Mouse (Mus musculus) hindbrain, postnatal 0 days (tissue): ENCODE measurements around the gene Aimp2. TPM values are rescaled to one million over a fixed set of nuclear protein-coding genes. Genes with fewer than 3 reads are reported as not detected.

ENCODE experiments used
- ATAC-seq: fragments of 200-750 bp; cut with Nextera tagmentation; 2 replicates; pipeline ENCODE4 v1.8.0; 2017; ENCODE audit warnings: mild to moderate bottlenecking, moderate TSS enrichment, moderate library complexity
- DNase-seq: peaks from one replicate; pipeline ENCODE4 v3.0.0-alpha.2; 2015; ENCODE audit warnings: low spot score
- H3K27ac ChIP-seq: fragments of 300-500 bp; sonication (generic); 2 replicates; pipeline ENCODE4 v1.5.1; 2014; ENCODE audit warnings: mild to moderate bottlenecking
- H3K27me3 ChIP-seq: fragments of 300-500 bp; sonication (generic); 2 replicates; pipeline ENCODE4 v1.6.1; 2014; ENCODE audit warnings: low read length, mixed read lengths; ENCODE audit not compliant: insufficient read depth
- H3K36me3 ChIP-seq: fragments of 300-500 bp; sonication (generic); 2 replicates; pipeline ENCODE4 v1.6.1; 2014; ENCODE audit warnings: low read length, mixed read lengths; ENCODE audit not compliant: insufficient read depth
- H3K4me1 ChIP-seq: fragments of 300-500 bp; sonication (generic); 2 replicates; pipeline ENCODE4 v1.6.1; 2014; ENCODE audit warnings: antibody characterized with exemption, low read length, mixed read lengths; ENCODE audit not compliant: insufficient read depth
- H3K4me2 ChIP-seq: fragments of 300-500 bp; sonication (generic); 2 replicates; pipeline ENCODE4 v1.6.1; 2014; ENCODE audit warnings: low read depth, mild to moderate bottlenecking, low read length, moderate library complexity, mixed read lengths
- H3K4me3 ChIP-seq: fragments of 300-500 bp; sonication (generic); 2 replicates; pipeline ENCODE4 v1.5.1; 2014; ENCODE audit warnings: low read length
- H3K9ac ChIP-seq: fragments of 300-500 bp; sonication (generic); replicated peaks from 2 replicates; pipeline ENCODE4 v1.6.1; 2014; ENCODE audit warnings: mild to moderate bottlenecking, low read length, moderate library complexity, mixed read lengths
- H3K9me3 ChIP-seq: fragments of 300-500 bp; sonication (generic); 2 replicates; pipeline ENCODE4 v1.6.1; 2016; ENCODE audit warnings: low read length, mixed read lengths
- CTCF ChIP-seq: IDR thresholded peaks from 2 replicates; pipeline ENCODE4 v1.5.1; 2016; ENCODE audit warnings: antibody characterized with exemption, control low read depth, low read depth
- WGBS: fragments of 180-500 bp; shearing (Covaris S2); extraction: QIAGEN DNeasy Blood & Tissue Kit; methylation state at CpG from one replicate; pipeline ENCODE4 v1.1.7; 2014; 5-methylcytosine and 5-hydroxymethylcytosine counted together
- polyA plus RNA-seq: library from polyadenylated mRNA; unstranded; fragments of >200 nt; fragmentation: Nextera tagmentation; extraction: Ambion mirVana; gene quantifications from 2 replicates; pipeline ENCODE4 v1.2.1, GENCODE M21; 2015
- total RNA-seq: library from RNA; depleted of rRNA; stranded (reverse); fragments of >200 nt; gene quantifications from 2 replicates; pipeline ENCODE4 v1.2.3, GENCODE M21; 2014

Gene Aimp2
- total and polyA plus RNA-seq, 2 experiments from 2014 or later, result 49.9 to 67.7 TPM

DNA sequence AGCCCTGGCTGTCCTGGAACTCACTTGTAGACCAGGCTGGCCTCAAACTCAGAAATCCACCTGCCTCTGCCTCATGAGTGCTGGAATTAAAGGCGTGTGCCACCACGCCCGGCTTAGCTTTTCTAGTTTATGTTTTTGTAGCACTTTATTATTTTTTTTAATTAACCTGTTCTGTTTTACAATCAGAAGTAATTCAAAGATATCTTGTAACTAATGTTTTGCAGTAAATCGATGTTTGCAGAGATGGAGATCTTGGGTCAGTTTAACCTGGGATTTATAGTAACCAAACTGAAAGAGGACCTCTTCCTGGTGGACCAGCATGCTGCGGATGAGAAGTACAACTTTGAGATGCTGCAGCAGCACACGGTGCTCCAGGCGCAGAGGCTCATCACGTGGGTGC, 18.2 kb upstream of the Aimp2 start, which contains the start of gene Gm42421:
TSS of gene Gm42421 (plus strand) at position 301 of the 400 bp plus-strand sequence.
- peaks cover 60% of the 10 kb centered on the region for H3K36me3 ChIP-seq

DNA sequence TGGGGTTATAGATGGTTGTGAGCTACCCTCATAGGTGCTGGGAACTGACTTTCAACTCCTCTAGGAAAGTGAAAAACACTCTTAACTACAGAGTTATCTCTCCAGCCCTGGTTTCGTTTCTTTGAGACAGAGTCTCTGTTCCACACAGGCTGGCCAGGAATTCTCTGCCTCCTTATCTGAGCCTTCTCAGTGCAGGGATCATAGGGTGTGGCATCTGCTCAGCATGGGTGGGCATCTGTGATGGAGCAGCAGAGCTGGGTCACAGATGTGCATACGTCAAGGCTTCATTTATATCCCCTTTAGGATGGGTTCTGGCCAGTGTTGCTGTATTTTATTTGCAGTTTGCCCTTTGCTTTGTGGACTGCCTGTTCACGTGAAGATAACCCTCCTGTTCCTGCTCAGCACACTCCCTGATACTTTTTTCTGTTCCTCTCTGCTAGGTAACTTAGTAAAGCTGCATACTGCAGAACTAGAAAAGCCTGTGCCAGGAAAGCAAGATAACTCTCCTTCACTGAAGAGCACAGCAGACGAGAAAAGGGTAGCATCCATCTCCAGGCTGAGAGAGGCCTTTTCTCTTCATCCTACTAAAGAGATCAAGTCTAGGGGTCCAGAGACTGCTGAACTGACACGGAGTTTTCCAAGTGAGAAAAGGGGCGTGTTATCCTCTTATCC, 15.3 kb upstream of the Aimp2 start:
- no peak overlapping the region for H3K4me2 ChIP-seq
- H3K4me3 ChIP-seq, result no peak overlapping the region
- no peaks in the 10 kb centered on the region for H3K4me1 ChIP-seq
- H3K27me3 ChIP-seq, result no peaks in the 10 kb centered on the region
- H3K9ac ChIP-seq, result no peak overlapping the region
- no peak overlapping the region for H3K27ac ChIP-seq
- 91% methylated on average over 6 of the region's 6 CpGs for WGBS
- no peaks in the 10 kb centered on the region for H3K9me3 ChIP-seq
- ATAC-seq, result no peak
- no peak for TF ChIP-seq CTCF
- DNase-seq, result no peak
- peaks cover 60% of the 10 kb centered on the region for H3K36me3 ChIP-seq

More for the DNA sequence above, 18.2 kb upstream of the Aimp2 start, which contains the start of gene Gm42421:
- Histone ChIP-seq H3K9ac (no peak within 1 kb of the TSS), H3K27ac (no peak within 1 kb of the TSS), H3K4me3 (no peak within 1 kb of the TSS), H3K27me3 (no peaks in the 10 kb centered on the region), H3K9me3 (no peaks in the 10 kb centered on the region), H3K4me1 (no peaks in the 10 kb centered on the region), H3K4me2 (no peak within 1 kb of the TSS)
- TF ChIP-seq CTCF, result no peak
- WGBS, result 96% methylated on average over 8 of the region's 8 CpGs
- no peak for DNase-seq
- ATAC-seq, result no peak

DNA sequence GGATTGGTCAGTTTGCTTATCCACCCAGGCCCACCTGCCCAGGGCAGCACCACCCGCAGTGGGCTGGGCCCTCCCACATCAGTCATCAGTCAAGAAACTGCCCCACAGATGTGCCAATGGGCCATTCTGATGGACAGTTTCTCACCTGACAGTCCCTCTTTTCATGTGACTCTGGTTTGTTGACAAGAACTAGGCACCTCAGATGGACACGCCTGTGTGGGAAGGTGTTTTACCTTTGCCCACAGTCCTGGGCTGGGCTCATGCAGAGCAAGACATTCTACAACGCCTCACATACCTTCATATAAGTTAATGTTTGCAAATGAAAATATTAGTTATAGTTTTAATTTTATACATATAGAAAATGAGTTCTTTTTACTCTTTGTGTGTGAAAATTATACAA, 8.5 kb upstream of the Aimp2 start:
- H3K27ac ChIP-seq, result no peak overlapping the region
- H3K4me3 ChIP-seq, result no peak overlapping the region
- DNase-seq, result no peak
- TF ChIP-seq CTCF, result no peak
- no peak for ATAC-seq
- no peak overlapping the region for H3K4me2 ChIP-seq
- H3K36me3 ChIP-seq, result peaks cover 33% of the 10 kb centered on the region
- no peaks in the 10 kb centered on the region for H3K27me3 ChIP-seq
- H3K9me3 ChIP-seq, result no peaks in the 10 kb centered on the region
- H3K9ac ChIP-seq, result no peak overlapping the region
- 92% methylated on average over 3 of the region's 3 CpGs for WGBS
- H3K4me1 ChIP-seq, result no peaks in the 10 kb centered on the region

DNA sequence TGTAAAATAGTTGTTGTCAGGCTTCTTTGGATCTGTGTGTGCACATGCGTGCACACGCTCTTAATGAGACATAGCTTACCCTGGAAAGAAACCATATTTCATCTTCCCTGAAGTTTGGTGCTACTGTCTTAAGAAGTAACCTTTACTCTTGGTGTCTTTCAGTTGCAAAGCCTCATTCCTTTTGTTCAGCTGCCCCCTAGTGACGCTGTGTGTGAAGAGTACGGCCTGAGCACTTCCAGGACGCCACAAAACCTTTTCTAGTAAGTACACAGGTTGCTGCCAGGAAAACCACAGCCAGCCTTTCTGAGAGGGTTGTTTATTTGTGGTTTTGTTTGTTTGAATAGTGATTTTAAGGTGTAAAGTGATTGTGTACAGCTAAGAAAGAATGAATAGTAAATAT, 7.8 kb upstream of the Aimp2 start:
- 44% methylated on average over 5 of the region's 5 CpGs for WGBS
- H3K27ac ChIP-seq, result no peak overlapping the region
- peaks cover 30% of the 10 kb centered on the region for H3K36me3 ChIP-seq
- H3K4me1 ChIP-seq, result no peaks in the 10 kb centered on the region
- H3K27me3 ChIP-seq, result no peaks in the 10 kb centered on the region
- TF ChIP-seq CTCF, result peak; percentile 66
- DNase-seq (peak; percentile 58), ATAC-seq (no peak)
- H3K4me2 ChIP-seq, result no peak overlapping the region
- H3K4me3 ChIP-seq, result no peak overlapping the region
- H3K9ac ChIP-seq, result no peak overlapping the region
- H3K9me3 ChIP-seq, result no peaks in the 10 kb centered on the region

DNA sequence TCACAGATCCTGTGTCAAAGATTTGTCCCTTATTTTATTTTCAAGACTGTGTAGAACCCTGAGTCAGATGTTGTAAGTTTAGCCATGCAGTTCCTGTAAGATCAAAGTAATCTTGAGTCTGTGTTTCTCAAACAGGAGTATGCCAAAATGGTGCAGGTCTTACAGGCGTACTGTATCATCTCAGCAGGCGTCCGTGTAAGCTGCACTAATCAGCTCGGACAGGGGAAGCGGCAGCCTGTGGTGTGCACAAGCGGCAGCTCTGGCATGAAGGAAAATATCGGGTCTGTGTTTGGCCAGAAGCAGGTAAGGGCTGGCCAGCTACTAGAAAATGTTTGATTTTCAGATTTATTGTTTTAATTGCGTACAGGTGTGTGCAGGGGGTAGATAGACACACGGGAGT, 6.6 kb upstream of the Aimp2 start:
- Histone ChIP-seq H3K4me2 (no peak overlapping the region), H3K9me3 (no peaks in the 10 kb centered on the region), H3K9ac (no peak overlapping the region), H3K36me3 (peaks cover 25% of the 10 kb centered on the region), H3K27me3 (no peaks in the 10 kb centered on the region), H3K4me1 (no peaks in the 10 kb centered on the region), H3K27ac (no peak overlapping the region), H3K4me3 (no peak overlapping the region)
- ATAC-seq (no peak), DNase-seq (no peak)
- no peak for TF ChIP-seq CTCF
- WGBS, result 83% methylated on average over 9 of the region's 9 CpGs

DNA sequence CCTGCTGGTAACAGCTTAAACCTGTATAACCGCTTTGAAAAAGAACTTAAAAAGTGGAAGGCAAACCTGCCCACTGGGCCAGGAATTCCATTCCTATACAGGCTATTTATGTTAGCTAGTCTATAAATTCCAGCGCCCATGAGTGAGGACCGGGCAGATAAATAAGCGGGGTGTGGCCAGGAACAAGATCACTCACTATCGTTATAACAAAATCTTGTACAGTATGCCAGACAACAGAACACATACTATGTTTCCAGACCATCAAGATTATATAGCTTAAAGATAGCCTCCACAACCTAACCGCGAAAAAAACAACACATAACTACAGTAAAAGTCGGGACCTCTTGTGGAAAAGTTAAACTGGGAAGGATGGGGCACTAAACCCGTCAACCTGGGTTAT, 721 bp downstream of the Aimp2 start:
- H3K9ac ChIP-seq, result peak overlapping the region; percentile 55
- DNase-seq (no peak), ATAC-seq (no peak)
- no peaks in the 10 kb centered on the region for H3K27me3 ChIP-seq
- peak overlapping the region; percentile 58 for H3K4me3 ChIP-seq
- peak overlapping the region; percentile 85 for H3K27ac ChIP-seq
- peaks cover 7% of the 10 kb centered on the region; the same call in 1 of the 2 replicates for H3K4me1 ChIP-seq
- no peaks in the 10 kb centered on the region for H3K9me3 ChIP-seq
- H3K4me2 ChIP-seq, result peak overlapping the region; percentile 68
- H3K36me3 ChIP-seq, result peaks cover 16% of the 10 kb centered on the region; the same call in 1 of the 2 replicates
- TF ChIP-seq CTCF, result no peak
- 3% methylated on average over 9 of the region's 9 CpGs for WGBS

DNA sequence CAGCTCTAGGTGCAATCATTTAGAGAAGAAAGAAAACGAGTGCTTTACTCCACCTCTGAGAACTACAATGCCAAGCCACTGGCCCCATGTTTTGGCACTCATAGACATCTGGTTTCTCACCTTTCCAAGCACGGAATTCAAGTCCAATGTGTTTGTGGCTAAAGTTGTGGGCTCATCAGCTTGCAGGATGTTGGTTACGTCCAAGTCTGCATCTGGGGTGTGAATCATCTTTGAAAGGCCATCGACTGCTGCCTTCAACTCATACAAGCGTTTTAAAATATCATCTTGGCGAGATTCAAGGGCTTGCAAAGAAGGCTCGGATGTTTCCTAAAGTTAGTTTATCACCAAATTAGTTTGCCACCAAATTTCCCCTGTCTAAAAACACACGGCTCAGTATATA, 3.2 kb downstream of the Aimp2 start:
- no peak overlapping the region for H3K4me3 ChIP-seq
- TF ChIP-seq CTCF, result no peak
- DNase-seq (no peak), ATAC-seq (no peak)
- H3K9me3 ChIP-seq, result no peaks in the 10 kb centered on the region
- H3K27ac ChIP-seq, result no peak overlapping the region
- H3K9ac ChIP-seq, result no peak overlapping the region
- H3K4me2 ChIP-seq, result no peak overlapping the region
- H3K36me3 ChIP-seq, result peaks cover 39% of the 10 kb centered on the region
- no peaks in the 10 kb centered on the region for H3K27me3 ChIP-seq
- peaks cover 7% of the 10 kb centered on the region; the same call in 1 of the 2 replicates for H3K4me1 ChIP-seq
- WGBS, result 91% methylated on average over 8 of the region's 8 CpGs
